Mouse (Mus musculus) erythroblast, embryonic 14.5 days (primary cell): ENCODE data around the gene Kcnk4. TPM values are rescaled to one million over a fixed set of nuclear protein-coding genes. Genes with fewer than 3 reads are reported as not detected.

Source experiments
- H3K27me3 ChIP-seq: 2 replicates; pipeline ENCODE4 v1.6.1; 2012; ENCODE audit warnings: inconsistent platforms; ENCODE audit not compliant: control insufficient read depth
- H3K36me3 ChIP-seq: 2 replicates; pipeline ENCODE4 v1.6.1; 2012; ENCODE audit warnings: mild to moderate bottlenecking, inconsistent platforms; ENCODE audit not compliant: control insufficient read depth
- H3K4me1 ChIP-seq: 2 replicates; pipeline ENCODE4 v1.6.1; 2012; ENCODE audit warnings: inconsistent platforms; ENCODE audit not compliant: control insufficient read depth
- H3K4me3 ChIP-seq: replicated peaks from 2 replicates; pipeline ENCODE3; 2012; ENCODE audit warnings: moderate library complexity, mild to moderate bottlenecking, inconsistent platforms
- H3K9me3 ChIP-seq: 2 replicates; pipeline ENCODE4 v1.6.1; 2012; ENCODE audit warnings: low read length, inconsistent platforms, mixed read lengths; ENCODE audit not compliant: control insufficient read depth
- GATA1 ChIP-seq: IDR thresholded peaks from 2 replicates; pipeline ENCODE4 v1.6.1; 2012; ENCODE audit warnings: low read length, inconsistent platforms, mixed read lengths
- TAL1 ChIP-seq: IDR thresholded peaks from 3 replicates; pipeline ENCODE4 v1.6.1; 2012; ENCODE audit warnings: low read length, inconsistent platforms, mixed read lengths
- polyA plus RNA-seq: library from polyadenylated mRNA; stranded (reverse); fragments of >175 nt; gene quantifications from 2 replicates; pipeline ENCODE4 v1.2.3, GENCODE M21; 2012

Gene Kcnk4
- polyA plus RNA-seq, 1 experiment: not detected

GRCm38 (mm10) chr19:6975537-6976521 is 41.5 kb upstream of the Kcnk4 start, which contains the start of gene Plcb3:
Gene Plcb3 (minus strand): TSS chr19:6976470.
- TF ChIP-seq GATA1 (no peak), TAL1 (no peak)
- Histone ChIP-seq H3K4me1 (peaks cover 82% of the 10 kb centered on the region), H3K9me3 (no peaks in the 10 kb centered on the region), H3K4me3 (peak within 1 kb of the TSS; percentile 82), H3K27me3 (no peaks in the 10 kb centered on the region), H3K36me3 (peaks cover 26% of the 10 kb centered on the region)

DNA sequence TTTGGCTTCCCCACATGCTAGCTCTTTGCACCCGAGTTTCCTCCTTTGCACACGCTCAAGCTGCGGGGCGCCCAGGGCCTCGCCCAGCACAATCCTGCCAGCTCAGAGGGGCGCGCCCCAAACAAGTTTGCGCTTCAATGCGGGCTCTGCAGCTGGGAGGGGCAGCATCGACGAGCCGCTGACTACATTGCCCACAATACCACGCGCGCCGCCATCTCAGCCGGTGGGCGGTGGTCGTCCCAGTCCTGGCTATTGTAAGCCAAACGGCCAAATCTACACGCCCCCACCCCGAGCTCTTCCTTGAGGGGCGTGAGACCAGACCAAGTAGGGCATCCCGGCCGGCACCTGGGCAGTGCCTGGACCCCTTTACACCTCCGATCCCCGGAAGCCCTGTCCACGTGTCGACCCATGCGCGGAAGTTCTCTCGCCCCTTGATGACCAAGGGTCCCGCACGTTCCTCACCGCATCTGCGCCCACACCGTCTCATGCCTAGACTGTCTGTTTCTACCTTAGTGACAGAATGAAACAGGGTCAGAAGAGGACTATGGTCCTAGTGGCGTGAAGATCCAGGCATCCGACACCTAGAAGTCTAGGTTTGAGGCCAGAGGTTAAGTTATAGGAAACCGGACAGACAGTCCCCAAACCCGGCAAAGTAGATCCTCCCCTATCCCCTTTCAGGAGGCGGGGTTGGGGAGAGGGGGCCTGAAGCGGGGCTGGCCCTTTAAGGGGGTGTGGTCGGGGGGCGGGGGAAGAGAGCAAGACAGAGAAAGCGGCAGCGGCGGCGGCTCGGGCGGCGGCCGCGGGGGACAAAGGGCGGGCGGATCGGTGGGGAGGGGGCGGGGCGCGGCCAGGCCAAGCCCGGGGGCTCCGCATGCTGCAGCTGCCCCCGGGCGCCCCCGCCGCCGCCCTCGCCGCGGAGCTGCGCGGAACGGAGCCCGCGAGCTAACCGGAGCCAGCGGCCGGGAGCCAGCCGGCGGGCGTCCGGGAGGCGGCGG is 40.2 kb upstream of the Kcnk4 start, which contains the start of gene Ppp1r14b:
Gene Ppp1r14b (plus strand): TSS at position 758 of the 995 bp plus-strand sequence.
- peaks cover 26% of the 10 kb centered on the region for H3K36me3 ChIP-seq
- no peaks in the 10 kb centered on the region for H3K9me3 ChIP-seq
- H3K4me3 ChIP-seq: peak within 1 kb of the TSS; percentile 82
- H3K27me3 ChIP-seq: no peaks in the 10 kb centered on the region; the same call in none of the 2 replicates
- TF ChIP-seq TAL1 (no peak), GATA1 (no peak)
- H3K4me1 ChIP-seq: peaks cover 90% of the 10 kb centered on the region

DNA sequence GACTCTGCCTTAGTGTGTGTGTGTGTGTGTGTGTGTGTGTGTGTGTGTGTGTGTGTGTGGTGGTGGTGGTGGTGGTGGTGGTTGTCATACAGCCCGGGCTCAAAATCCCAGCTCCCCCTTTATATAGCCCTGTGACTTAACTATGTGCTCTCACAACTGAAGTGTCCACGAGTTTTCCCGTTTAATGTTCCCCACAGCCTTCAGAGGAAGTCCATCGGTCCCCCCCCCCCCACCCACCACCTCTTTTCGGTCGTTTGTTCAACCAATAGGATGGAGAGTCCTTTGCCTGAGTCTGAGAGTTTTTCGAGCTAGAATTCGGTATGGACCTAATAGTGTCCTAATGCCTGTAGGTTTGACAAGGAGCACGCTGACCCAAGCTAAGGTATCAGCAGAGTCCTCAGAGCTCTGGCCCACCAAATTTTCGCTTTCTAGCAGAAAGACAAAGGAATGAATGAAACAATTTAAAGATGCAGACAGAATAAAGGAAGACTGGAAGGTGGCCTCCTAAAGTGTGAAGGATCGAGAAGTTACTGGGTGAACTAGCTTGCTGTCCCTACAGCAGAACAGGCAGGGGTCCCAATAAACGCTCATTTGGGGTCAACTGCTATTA is 39.4 kb upstream of the Kcnk4 start:
- Histone ChIP-seq H3K36me3 (peaks cover 24% of the 10 kb centered on the region), H3K4me3 (peak overlapping the region; percentile 82), H3K4me1 (peaks cover 90% of the 10 kb centered on the region), H3K27me3 (peaks cover 8% of the 10 kb centered on the region), H3K9me3 (no peaks in the 10 kb centered on the region)
- no peak for TF ChIP-seq TAL1
- no peak for TF ChIP-seq GATA1

DNA sequence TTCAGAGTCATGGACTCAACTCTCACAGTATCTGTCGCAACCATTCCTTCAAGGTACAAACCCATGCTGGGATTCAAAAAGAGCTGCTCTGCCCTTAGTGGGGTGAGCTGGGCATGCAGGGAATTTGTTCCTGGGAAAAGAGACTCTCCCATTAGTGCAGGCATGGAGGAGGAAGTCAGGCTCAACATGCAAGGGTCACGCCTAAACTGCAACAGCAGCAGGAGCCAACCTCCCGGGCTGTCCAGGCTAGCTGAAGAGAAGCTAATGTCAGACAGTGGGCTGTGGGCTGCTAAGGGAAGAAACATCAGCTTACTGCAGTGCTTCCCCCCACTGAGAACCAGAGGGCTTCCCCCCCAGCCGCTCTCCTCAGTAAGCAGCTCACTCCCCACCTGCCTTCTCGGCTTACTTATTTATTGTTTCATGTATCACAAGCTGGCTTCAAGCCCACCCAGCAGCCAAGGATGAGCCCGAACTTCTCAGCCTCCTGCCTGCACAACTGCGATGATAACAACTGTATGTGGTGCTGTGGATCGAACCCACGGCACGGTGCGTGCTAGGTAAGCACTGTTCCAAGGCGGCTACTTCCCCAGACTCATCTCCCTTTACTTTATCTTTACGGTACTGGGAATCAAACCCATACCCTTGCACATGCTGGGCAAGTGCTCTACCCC is 38.1 kb upstream of the Kcnk4 start:
- Histone ChIP-seq H3K36me3 (peaks cover 11% of the 10 kb centered on the region), H3K4me3 (no peak overlapping the region), H3K4me1 (peaks cover 90% of the 10 kb centered on the region)

DNA sequence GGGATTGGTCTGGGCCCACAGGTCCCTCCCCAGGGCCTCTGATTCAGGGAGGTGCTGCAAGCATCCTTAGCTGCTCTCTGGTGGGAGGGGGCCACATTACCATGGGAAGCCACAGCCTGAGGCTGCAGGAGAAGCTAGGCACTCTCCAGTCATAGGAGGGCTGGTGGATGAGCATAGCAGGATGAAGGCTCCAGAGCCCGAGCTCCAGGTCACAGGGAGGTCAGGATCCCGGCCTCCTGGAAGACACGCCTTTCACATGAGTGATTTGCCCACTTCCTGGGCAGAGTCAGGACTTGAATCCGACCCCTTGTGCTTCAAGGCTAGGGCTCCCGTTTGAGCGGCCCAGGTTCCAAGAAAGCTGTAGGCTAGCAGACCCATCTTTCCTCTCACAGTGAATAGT is 37.3 kb upstream of the Kcnk4 start:
- H3K4me1 ChIP-seq: peaks cover 91% of the 10 kb centered on the region
- peaks cover 20% of the 10 kb centered on the region for H3K27me3 ChIP-seq
- H3K9me3 ChIP-seq: no peaks in the 10 kb centered on the region
- H3K4me3 ChIP-seq: no peak overlapping the region
- no peak for TF ChIP-seq GATA1
- no peak for TF ChIP-seq TAL1
- peaks cover 5% of the 10 kb centered on the region for H3K36me3 ChIP-seq

More for the DNA sequence above, 38.1 kb upstream of the Kcnk4 start:
- Histone ChIP-seq H3K27me3 (peaks cover 20% of the 10 kb centered on the region), H3K9me3 (no peaks in the 10 kb centered on the region)
- no peak for TF ChIP-seq TAL1
- TF ChIP-seq GATA1: no peak

- Histone ChIP-seq H3K4me3 (peak overlapping the region; percentile 70), H3K9me3 (no peaks in the 10 kb centered on the region), H3K36me3 (no peaks in the 10 kb centered on the region; the same call in 1 of the 2 replicates), H3K27me3 (peaks cover 20% of the 10 kb centered on the region), H3K4me1 (peaks cover 84% of the 10 kb centered on the region)
- no peak for TF ChIP-seq GATA1
- TF ChIP-seq TAL1: no peak
These were observed 36.3 kb upstream of the Kcnk4 start for GRCm38 (mm10) chr19:6970460-6971085.

DNA sequence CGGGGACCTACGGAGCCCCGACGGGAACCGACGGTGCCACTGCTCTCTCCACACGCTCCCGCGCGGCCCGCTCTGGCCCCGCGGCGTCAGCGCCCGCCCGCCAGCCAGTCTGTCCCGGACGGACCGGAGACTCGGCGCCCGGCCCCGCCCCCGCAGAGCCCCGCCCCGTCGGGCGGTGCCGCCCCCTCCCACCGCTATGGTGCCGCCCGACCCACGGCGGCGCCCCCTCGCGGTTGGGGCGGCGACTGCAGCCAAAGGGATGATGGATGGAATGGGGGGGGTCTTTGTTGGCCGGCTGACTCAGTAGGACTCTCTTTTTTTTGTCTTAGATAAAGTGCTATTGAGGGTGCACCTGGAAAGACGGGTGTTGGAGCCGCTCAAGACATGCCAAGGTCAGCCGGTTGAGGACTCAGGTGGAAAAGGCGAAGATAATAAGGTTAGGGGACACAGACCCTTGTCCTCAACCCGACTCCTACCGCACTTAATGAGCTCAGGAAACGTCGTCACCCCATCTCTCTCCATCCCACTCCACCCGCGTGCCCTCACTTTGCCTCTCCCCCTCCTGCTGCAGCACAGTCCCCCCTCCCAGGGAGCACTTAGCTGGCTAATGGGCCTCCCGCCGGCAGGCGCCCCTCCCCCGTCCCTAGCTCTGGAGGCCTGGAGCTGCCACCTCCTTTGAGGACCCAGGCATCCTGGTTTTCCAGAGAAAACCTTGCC is 35.5 kb upstream of the Kcnk4 start:
- peaks cover 83% of the 10 kb centered on the region for H3K4me1 ChIP-seq
- TF ChIP-seq TAL1 (no peak), GATA1 (no peak)
- no peaks in the 10 kb centered on the region; the same call in 1 of the 2 replicates for H3K36me3 ChIP-seq
- H3K9me3 ChIP-seq: no peaks in the 10 kb centered on the region
- H3K4me3 ChIP-seq: peak overlapping the region; percentile 70
- H3K27me3 ChIP-seq: peaks cover 20% of the 10 kb centered on the region
